Mouse (Mus musculus): ENCODE measurements around the gene Golga4.

Gene Golga4

GRCm38 (mm10) chr9:118506020-118506403 lies at the start of gene Golga4:
Gene Golga4 (plus strand): TSS chr9:118506267.
- DNase-seq: peak; percentile 89

GRCm38 (mm10) chr9:118456405-118456804 lies 49.7 kb upstream of the Golga4 start:
- DNase-seq: no peak

DNA sequence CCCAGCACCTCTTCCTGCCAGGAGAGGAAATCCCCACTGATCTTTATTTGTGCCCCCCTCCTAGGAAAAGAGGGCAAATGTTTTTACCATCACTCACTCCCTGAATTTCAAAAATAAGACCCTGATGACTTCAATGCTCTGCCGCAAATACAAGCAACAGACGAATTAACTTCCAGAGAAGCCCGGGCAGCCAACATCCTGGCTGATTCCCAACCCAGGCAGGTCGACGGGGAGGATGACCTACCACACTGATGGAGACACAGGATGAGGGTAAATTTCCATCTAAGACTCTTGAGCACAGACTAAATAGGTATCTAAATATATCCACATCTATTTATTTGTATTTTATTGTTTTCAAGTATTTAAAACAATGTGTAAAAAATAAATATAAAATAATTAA lies 48.0 kb upstream of the Golga4 start:
- DNase-seq: no peak

- DNase-seq: no peak
These were observed 42.0 kb upstream of the Golga4 start for GRCm38 (mm10) chr9:118464031-118464430.

DNA sequence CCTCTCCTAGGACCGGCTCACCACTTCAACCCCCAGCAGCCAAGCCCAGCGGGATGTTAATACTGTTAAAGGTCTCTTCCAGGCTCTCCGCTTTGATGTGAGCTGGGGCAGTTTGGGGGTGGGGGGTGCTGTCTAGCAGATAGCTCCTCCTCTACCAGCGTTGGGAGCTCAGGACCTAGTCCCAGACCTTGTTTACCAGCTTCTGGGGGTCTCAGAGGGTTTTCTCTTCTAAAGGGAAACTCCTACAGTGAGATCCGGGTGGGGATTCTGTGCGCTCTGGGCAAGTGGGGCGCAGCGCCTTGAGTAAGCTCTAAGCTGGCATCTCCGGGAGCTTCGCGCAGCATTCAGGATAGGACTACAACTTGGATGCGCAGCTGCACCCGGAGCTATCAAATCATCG lies 37.8 kb upstream of the Golga4 start:
- no peak for DNase-seq

- DNase-seq: no peak
These were observed 36.8 kb upstream of the Golga4 start for GRCm38 (mm10) chr9:118469272-118469671.

DNA sequence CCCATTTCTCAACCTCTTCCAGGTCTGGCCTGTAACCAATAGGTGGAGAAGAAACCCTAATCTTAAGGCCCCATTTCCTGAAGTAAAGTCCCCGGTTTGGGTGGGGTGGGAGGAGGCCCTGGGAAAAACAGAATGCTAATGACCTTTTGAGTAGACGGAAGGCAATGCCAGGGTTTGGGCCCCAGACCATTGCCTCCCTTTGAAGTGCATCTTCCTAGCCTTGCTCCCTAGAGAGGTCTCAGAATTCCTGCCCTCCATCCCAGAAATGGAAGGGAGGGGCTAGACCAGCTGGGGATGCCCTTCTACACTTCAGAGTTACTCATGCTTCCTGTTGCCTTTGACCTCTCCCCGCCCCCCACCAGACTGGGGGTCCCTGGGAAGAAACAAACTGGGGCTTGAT lies 34.8 kb upstream of the Golga4 start:
- no peak for DNase-seq

DNA sequence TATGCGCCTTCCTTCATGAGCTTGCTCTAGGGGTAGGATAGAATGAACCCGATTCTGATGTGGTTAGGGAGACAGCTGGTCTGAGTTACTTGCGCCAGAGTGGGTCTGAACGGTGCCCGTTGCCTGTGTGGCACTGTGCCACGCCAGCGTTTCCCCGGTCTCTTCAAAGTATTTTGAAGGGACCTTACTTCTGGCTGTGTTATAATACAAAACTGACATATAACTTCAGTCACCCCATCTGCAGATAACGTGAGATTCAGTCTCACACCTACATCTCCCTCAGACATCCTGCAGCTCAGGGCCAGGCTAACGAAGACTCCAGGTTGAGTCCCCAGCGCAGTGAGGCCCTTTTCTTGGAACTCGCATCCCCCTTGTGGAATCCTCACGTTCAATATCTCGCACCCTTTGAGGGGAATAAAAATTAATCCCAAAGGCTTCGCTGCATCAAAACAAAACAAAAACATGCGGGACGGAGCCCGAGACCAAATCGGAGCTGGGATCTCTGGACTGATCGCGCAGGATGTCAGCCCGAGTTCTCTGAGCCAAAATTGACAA lies 29.8 kb upstream of the Golga4 start:
- no peak for DNase-seq

DNA sequence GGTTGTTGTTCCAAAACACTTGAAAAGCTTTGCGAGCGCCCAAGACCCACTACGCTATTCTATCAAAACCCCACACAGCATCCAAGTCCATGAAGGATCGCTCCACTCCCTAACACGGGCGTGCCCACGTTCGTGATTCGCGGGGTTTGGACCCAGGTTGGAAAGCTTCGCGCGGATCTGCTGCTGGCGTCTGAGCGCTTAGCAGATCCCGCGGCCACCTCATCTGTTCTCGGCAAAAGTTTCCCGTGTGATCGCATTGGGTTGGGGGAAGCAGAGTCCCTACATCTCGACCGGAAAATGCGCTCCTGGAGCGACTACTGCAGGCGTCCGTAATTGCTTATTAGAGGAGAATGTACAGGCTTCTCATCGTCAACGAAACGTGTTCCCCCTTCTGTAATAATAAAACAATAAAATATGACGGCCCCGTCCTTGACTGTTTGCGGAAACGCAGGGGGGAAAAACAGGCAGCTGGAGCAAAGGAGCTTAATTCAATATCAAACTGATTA lies 29.2 kb upstream of the Golga4 start:
- DNase-seq: no peak

DNA sequence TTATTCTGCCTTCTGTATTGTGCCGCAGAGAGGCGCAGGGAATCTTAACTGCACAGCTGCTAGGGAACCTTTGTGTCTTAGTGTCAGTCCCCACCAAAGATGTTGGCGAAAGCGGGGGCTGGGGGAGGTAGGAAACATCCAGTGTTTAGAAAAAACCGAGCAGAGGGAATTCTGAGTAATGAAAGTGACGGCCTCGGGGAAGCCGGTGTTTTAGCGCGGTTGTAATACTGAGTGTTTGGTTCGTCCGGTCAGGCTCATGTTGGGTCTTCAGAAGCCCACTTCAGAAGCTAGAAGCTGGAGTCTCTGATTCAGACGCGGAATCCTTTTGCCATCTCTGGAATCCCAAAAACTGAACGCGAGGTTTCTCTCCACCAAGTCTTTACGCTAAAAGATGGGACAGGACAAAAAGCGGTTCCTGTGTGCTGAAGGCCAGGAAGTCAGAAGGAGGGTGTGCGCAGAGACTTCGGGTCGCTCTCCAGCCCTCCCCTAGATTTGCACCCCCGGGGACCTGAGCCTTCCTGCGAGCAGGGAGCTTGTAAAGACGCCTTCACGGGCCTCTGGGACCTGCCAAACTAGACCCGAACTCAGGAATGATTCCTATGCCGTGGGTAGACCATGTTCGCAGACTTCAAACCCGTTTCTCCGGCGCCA lies 28.7 kb upstream of the Golga4 start:
- DNase-seq: no peak

DNA sequence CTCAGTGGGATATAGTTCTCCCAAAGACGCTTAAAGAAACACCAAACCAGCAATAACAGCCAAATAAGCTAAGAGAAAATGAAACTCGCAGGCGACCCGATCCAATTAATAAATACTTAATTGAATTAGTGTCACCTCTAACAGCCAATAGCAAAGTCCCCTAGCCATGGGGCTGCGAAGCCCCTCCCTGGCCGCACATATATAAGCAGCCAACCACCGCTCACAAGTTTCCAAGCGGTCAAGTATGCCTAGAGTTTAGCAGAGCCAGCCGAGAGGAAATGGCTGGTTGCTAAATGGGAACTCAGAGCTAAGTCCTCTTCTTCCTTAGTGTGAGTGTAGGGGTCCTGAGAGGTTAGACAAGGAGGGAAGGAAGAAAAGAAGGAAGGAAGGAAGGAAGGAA lies 28.1 kb upstream of the Golga4 start, which contains the start of gene Eomes:
Eomes (plus strand) TSS at position 252 of the 400 bp plus-strand sequence.
- DNase-seq: no peak

- peak; percentile 49 for DNase-seq
These were observed 27.6 kb upstream of the Golga4 start for GRCm38 (mm10) chr9:118478458-118478838.

GRCm38 (mm10) chr9:118478839-118479507 lies 27.1 kb upstream of the Golga4 start:
- peak; percentile 55 for DNase-seq

DNA sequence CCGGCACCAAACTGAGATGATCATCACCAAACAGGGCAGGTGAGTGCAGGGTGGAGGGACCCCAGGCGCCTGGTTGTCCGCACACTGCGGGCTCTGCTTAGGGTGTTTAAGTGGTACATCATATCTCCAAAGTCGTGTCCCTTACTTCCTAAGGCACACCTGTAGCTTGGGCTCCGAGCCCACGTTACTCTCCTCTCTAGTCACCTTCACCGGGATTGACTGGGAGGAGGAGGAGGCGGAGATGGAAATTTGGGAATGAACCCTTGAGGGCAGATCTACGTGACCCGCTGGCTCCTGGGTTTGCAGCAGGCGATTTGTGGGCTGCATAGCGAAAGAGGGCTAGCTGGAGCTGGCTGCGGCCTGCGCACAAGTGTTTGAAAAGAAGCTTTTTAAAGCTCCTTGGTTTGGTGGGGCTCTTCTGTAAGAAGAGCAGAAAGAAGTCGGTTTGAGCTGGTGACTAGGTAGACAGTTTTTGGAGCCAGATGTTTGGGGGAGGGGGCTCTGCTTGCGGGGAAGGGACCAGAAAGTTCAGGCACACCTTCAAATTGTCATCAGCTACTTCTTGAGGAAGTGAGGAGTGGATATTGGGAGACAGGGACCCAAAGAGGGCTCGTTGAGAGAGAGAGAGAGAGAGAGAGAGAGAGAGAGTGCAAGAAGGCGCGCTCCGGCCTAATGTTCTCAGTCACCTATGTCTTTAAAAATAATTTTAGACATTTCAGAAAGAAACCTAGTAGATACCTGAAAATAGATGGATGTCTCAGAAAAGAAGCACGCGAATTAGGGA lies 26.4 kb upstream of the Golga4 start:
- DNase-seq: no peak

- DNase-seq: no peak
These were observed 25.8 kb upstream of the Golga4 start for GRCm38 (mm10) chr9:118480292-118480690.

GRCm38 (mm10) chr9:118482210-118482609 lies 23.9 kb upstream of the Golga4 start:
- DNase-seq: no peak

GRCm38 (mm10) chr9:118486361-118487095 lies 19.5 kb upstream of the Golga4 start:
- DNase-seq: no peak

DNA sequence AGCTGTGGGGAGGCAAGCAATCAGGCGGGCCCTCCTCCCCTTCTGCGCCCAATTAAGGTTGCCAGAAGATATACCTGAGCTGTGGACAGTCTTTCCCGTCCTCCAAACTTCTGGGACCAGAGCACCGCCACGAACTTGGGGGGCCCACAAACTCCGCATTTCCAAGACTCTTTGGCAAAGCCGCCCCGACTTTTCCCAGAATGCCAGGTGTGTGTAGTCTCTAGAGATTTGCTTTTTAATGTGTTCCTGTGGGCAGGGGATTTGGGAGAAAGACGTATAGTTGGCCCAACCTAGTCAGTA lies 19.0 kb upstream of the Golga4 start:
- no peak for DNase-seq

DNA sequence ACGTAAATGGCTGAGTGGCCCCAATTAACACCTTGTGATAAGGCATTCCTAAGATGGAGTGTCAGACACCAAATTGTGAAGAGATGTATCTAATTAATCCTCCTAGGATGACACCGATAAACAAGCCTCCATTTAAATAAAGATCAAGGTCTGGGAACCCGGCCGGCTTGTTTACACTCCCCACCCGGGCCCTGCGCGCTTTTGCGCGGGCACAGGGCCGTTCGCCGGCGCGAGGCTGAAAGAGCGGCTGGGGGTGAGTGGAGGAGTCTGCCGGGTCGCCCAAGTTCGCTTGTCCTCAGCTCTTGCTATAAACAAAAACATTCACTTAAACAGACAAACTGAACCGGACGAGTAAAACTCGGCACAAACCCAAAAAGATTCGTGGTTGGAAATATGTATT lies 18.4 kb upstream of the Golga4 start:
- DNase-seq: no peak

GRCm38 (mm10) chr9:118488138-118488895 lies 17.8 kb upstream of the Golga4 start:
- peak; percentile 43 for DNase-seq

GRCm38 (mm10) chr9:118488896-118489578 lies 17.0 kb upstream of the Golga4 start:
- peak; percentile 18 for DNase-seq

Data from thymus, postnatal 25 days (tissue).